22 mouse cellular contexts compared by ENCODE assay signal in the genomic region with DNA sequence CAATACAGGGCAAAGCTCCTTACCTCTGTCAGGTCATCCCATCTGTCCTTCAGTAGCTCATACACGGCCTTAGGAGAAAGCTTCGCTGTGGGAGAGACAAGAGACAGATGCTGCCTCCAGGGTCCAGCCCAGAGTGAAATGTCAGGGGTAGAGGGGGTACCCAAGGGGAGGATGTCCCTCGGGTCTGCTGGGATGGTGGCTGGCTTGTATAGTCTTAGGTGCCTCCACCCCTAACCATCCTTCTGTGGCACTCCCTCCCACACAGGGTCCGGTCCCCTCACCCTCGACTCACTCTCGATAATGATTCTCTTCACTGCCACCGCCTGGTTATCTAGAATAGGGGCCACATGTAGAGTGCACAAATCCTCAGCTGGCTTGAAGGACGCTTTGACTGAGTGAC.
"Had no signal": no experiment of that assay in that cellular context is flagged by ENCODE, and none has a peak within 500 bp of the region (broad histone marks: within the 10 kb centered on the region; RNA-seq: fewer than 3 reads in every experiment).

No protein-coding gene starts in this region.

- DNase-seq: forebrain, postnatal 0 days; gastrocnemius, postnatal 10 days; gastrocnemius, postnatal 25 days; heart, postnatal 14 days; heart, postnatal 36 days; kidney, adult 11 months; kidney, adult 2 months; kidney, adult 9 months; kidney, postnatal 14 days; kidney, postnatal 36 days; layer of hippocampus, postnatal 36 days; left cerebral cortex, postnatal 4 days had no signal

- H3K4me3 ChIP-seq: heart, embryonic 13.5 days; heart, embryonic 15.5 days; hindbrain, embryonic 13.5 days; hindbrain, embryonic 15.5 days; kidney, embryonic 15.5 days; limb, embryonic 13.5 days; limb, embryonic 15.5 days; liver, embryonic 12.5 days had no signal

- H3K27ac ChIP-seq: heart, embryonic 13.5 days; heart, embryonic 15.5 days; hindbrain, embryonic 13.5 days; hindbrain, embryonic 15.5 days; hindbrain, postnatal 0 days; kidney, embryonic 15.5 days; kidney, postnatal 0 days; limb, embryonic 13.5 days; limb, embryonic 15.5 days; liver, embryonic 12.5 days had no signal
